Mouse (Mus musculus): Measurements from ENCODE around the gene Eno2. TPM values are rescaled to one million over a fixed set of nuclear protein-coding genes. Genes with fewer than 3 reads are reported as not detected.

Gene Eno2
- polyA plus RNA-seq, 1 experiment from 2014 or later: 9.4 TPM

GRCm38 (mm10) chr6:124742839-124743514 is 26.5 kb downstream of the Eno2 start:
- peaks cover 50% of the 10 kb centered on the region for H3K4me1 ChIP-seq
- peaks cover 40% of the 10 kb centered on the region for H3K36me3 ChIP-seq

GRCm38 (mm10) chr6:124741842-124742241 is 27.6 kb downstream of the Eno2 start:
- Histone ChIP-seq H3K9me3 (no peaks in the 10 kb centered on the region), H3K9ac (replicated peaks) (peak overlapping the region; percentile 77; the same call in 1 of the 2 replicates), H3K4me3 (peak overlapping the region; percentile 56), H3K27me3 (no peaks in the 10 kb centered on the region), H3K27ac (replicated peaks) (peak overlapping the region; percentile 99), H3K4me1 (peaks cover 46% of the 10 kb centered on the region), H3K4me2 (replicated peaks) (peak overlapping the region; percentile 67), H3K36me3 (peaks cover 28% of the 10 kb centered on the region)
- no peak for ATAC-seq (ENCODE audit: low FRiP score, low read depth)
- 68% methylated on average over 3 of the region's 3 CpGs for WGBS

More at GRCm38 (mm10) chr6:124742839-124743514, 26.5 kb downstream of the Eno2 start:
- 95% methylated on average over 14 of the region's 15 CpGs for WGBS
- H3K27me3 ChIP-seq: no peaks in the 10 kb centered on the region
- H3K4me2 ChIP-seq (replicated peaks): no peak overlapping the region
- H3K9me3 ChIP-seq: no peaks in the 10 kb centered on the region
- H3K27ac ChIP-seq (replicated peaks): no peak overlapping the region
- no peak overlapping the region for H3K9ac ChIP-seq (replicated peaks)
- no peak overlapping the region for H3K4me3 ChIP-seq
- no peak for ATAC-seq (ENCODE audit: low FRiP score, low read depth)

- Histone ChIP-seq H3K9me3 (no peaks in the 10 kb centered on the region), H3K27me3 (no peaks in the 10 kb centered on the region), H3K4me2 (replicated peaks) (peak within 1 kb of the TSS; percentile 67), H3K36me3 (peaks cover 27% of the 10 kb centered on the region), H3K9ac (replicated peaks) (peak within 1 kb of the TSS; percentile 77), H3K4me1 (peaks cover 39% of the 10 kb centered on the region), H3K4me3 (peak within 1 kb of the TSS; percentile 56), H3K27ac (replicated peaks) (peak within 1 kb of the TSS; percentile 99)
- peak; percentile 82 for ATAC-seq (ENCODE audit: low FRiP score, low read depth)
- under 1% methylated on average over 41 of the region's 41 CpGs for WGBS
These were observed 28.3 kb downstream of the Eno2 start, which contains the start of gene Grcc10 for GRCm38 (mm10) chr6:124740888-124741761. TSS of gene Grcc10 (minus strand) at chr6:124741374.

- H3K4me3 ChIP-seq: peak overlapping the region; percentile 56
- peak overlapping the region; percentile 67 for H3K4me2 ChIP-seq (replicated peaks)
- WGBS: 1% methylated on average over 29 of the region's 29 CpGs
- peak; percentile 12 for ATAC-seq (ENCODE audit: low FRiP score, low read depth)
- H3K27ac ChIP-seq (replicated peaks): peak overlapping the region; percentile 99
- peaks cover 27% of the 10 kb centered on the region for H3K36me3 ChIP-seq
- H3K9me3 ChIP-seq: no peaks in the 10 kb centered on the region
- H3K9ac ChIP-seq (replicated peaks): peak overlapping the region; percentile 77
- peaks cover 36% of the 10 kb centered on the region for H3K4me1 ChIP-seq
- H3K27me3 ChIP-seq: no peaks in the 10 kb centered on the region
These were observed 29.1 kb downstream of the Eno2 start for GRCm38 (mm10) chr6:124740211-124740887.

GRCm38 (mm10) chr6:124739231-124739796 is 30.2 kb downstream of the Eno2 start:
- 84% methylated on average over 10 of the region's 10 CpGs for WGBS
- no peak for ATAC-seq (ENCODE audit: low FRiP score, low read depth)
- Histone ChIP-seq H3K4me2 (replicated peaks) (peak overlapping the region; percentile 67), H3K9ac (replicated peaks) (peak overlapping the region; percentile 32; the same call in 1 of the 2 replicates), H3K36me3 (peaks cover 18% of the 10 kb centered on the region), H3K4me3 (no peak overlapping the region), H3K27me3 (no peaks in the 10 kb centered on the region), H3K27ac (replicated peaks) (peak overlapping the region; percentile 99; the same call in 1 of the 2 replicates), H3K9me3 (no peaks in the 10 kb centered on the region), H3K4me1 (peaks cover 29% of the 10 kb centered on the region)

GRCm38 (mm10) chr6:124738511-124739023 is 30.9 kb downstream of the Eno2 start, which contains the start of gene Ptpn6:
TSS of gene Ptpn6 (minus strand) at chr6:124738714.
- ATAC-seq (ENCODE audit: low FRiP score, low read depth): no peak
- WGBS: 24% methylated on average over 15 of the region's 15 CpGs
- Histone ChIP-seq H3K9me3 (no peaks in the 10 kb centered on the region), H3K27me3 (no peaks in the 10 kb centered on the region), H3K4me1 (peaks cover 29% of the 10 kb centered on the region), H3K4me2 (replicated peaks) (peak within 1 kb of the TSS; percentile 67; the same call in 1 of the 2 replicates), H3K36me3 (peaks cover 13% of the 10 kb centered on the region), H3K27ac (replicated peaks) (peak within 1 kb of the TSS; percentile 20), H3K9ac (replicated peaks) (peak within 1 kb of the TSS; percentile 32; the same call in 1 of the 2 replicates), H3K4me3 (no peak within 1 kb of the TSS)

- 90% methylated on average over 11 of the region's 11 CpGs for WGBS
- no peaks in the 10 kb centered on the region for H3K36me3 ChIP-seq
These were observed 32.4 kb downstream of the Eno2 start for GRCm38 (mm10) chr6:124737040-124737439.

GRCm38 (mm10) chr6:124734417-124734816 is 35.1 kb downstream of the Eno2 start:
- Histone ChIP-seq H3K4me2 (replicated peaks) (no peak overlapping the region), H3K36me3 (no peaks in the 10 kb centered on the region), H3K9me3 (no peaks in the 10 kb centered on the region), H3K9ac (replicated peaks) (no peak overlapping the region), H3K27ac (replicated peaks) (no peak overlapping the region), H3K27me3 (0 out of 2 replicates have a peak, but pooled peaks cover 3% of the 10 kb centered on the region), H3K4me3 (no peak overlapping the region), H3K4me1 (peaks cover 13% of the 10 kb centered on the region)
- 89% methylated on average over 3 of the region's 3 CpGs for WGBS
- ATAC-seq (ENCODE audit: low FRiP score, low read depth): no peak

More at GRCm38 (mm10) chr6:124737040-124737439, 32.4 kb downstream of the Eno2 start:
- H3K4me3 ChIP-seq: no peak overlapping the region
- H3K27ac ChIP-seq (replicated peaks): no peak overlapping the region
- no peak overlapping the region for H3K9ac ChIP-seq (replicated peaks)
- H3K27me3 ChIP-seq: 0 out of 2 replicates have a peak, but pooled peaks cover 3% of the 10 kb centered on the region
- no peaks in the 10 kb centered on the region for H3K9me3 ChIP-seq
- ATAC-seq (ENCODE audit: low FRiP score, low read depth): no peak
- H3K4me2 ChIP-seq (replicated peaks): no peak overlapping the region
- peaks cover 28% of the 10 kb centered on the region for H3K4me1 ChIP-seq

- Histone ChIP-seq H3K9ac (replicated peaks) (no peak overlapping the region), H3K36me3 (no peaks in the 10 kb centered on the region), H3K9me3 (no peaks in the 10 kb centered on the region), H3K4me3 (no peak overlapping the region), H3K4me1 (no peaks in the 10 kb centered on the region), H3K27ac (replicated peaks) (no peak overlapping the region), H3K4me2 (replicated peaks) (no peak overlapping the region), H3K27me3 (0 out of 2 replicates have a peak, but pooled peaks cover 3% of the 10 kb centered on the region)
- ATAC-seq (ENCODE audit: low FRiP score, low read depth): no peak
- WGBS: 58% methylated on average over 19 of the region's 19 CpGs
These were observed 36.8 kb downstream of the Eno2 start for GRCm38 (mm10) chr6:124732476-124733370.

- no peak for ATAC-seq (ENCODE audit: low FRiP score, low read depth)
- no peaks in the 10 kb centered on the region for H3K9me3 ChIP-seq
- H3K27ac ChIP-seq (replicated peaks): no peak overlapping the region
- no peak overlapping the region for H3K4me2 ChIP-seq (replicated peaks)
- no peaks in the 10 kb centered on the region for H3K4me1 ChIP-seq
- H3K36me3 ChIP-seq: no peaks in the 10 kb centered on the region
- no peak overlapping the region for H3K4me3 ChIP-seq
- 0 out of 2 replicates have a peak, but pooled peaks cover 3% of the 10 kb centered on the region for H3K27me3 ChIP-seq
- H3K9ac ChIP-seq (replicated peaks): no peak overlapping the region
- WGBS: 86% methylated on average over 7 of the region's 7 CpGs
These were observed 38.4 kb downstream of the Eno2 start for GRCm38 (mm10) chr6:124731038-124731437.

All from midbrain, embryonic 12.5 days (tissue).